Mouse (Mus musculus) ES-Bruce4 (cell line): ENCODE results near the gene Slc25a41.

Source experiments
- CTCF ChIP-seq: IDR thresholded peaks from one replicate; pipeline ENCODE4 v1.8.1; 2011; ENCODE audit warnings: low read depth, low read length
- POLR2A ChIP-seq: IDR thresholded peaks from one replicate; pipeline ENCODE4 v1.8.1; 2011; ENCODE audit warnings: low read length; ENCODE audit not compliant: insufficient read depth

DNA sequence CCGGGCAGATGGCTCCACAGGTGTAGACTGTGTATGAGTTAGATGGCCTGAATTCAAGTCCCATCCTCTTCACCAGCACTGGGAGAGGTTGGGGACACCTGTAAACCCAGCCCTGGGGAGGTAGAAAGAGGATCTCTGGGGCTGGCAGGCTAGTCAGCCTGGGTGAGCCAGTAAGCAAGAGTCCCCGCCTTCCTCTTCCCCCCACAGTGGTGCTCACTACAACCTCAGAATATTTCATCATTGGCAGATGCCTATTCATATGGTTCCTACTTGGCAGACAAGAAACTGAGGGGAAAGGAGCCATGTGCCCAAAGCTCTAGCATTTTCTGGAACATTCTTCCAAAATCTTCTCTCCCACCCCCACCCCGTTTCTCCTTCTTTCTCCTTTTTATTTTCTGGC, 7.4 kb upstream of the Slc25a41 start:
- TF ChIP-seq CTCF (no peak), POLR2A (no peak)
